Mouse (Mus musculus) limb, embryonic 11.5 days (tissue): Measurements from ENCODE around the gene Ypel1. TPM values are rescaled to one million over a fixed set of nuclear protein-coding genes. Genes with fewer than 3 reads are reported as not detected.

Experiments used
- ATAC-seq: fragments of 200-750 bp; cut with Nextera tagmentation; 2 replicates; pipeline ENCODE4 v1.8.0; 2017; ENCODE audit warnings: low read depth; ENCODE audit not compliant: insufficient number of reproducible peaks, low FRiP score, low TSS enrichment
- DNase-seq: peaks from one replicate; pipeline ENCODE4 v3.0.0-alpha.2; 2015; ENCODE audit warnings: low spot score
- H3K27ac ChIP-seq: fragments of 300-500 bp; sonication (generic); replicated peaks from 2 replicates; pipeline ENCODE4 v1.5.1; 2014; ENCODE audit warnings: low read depth, mild to moderate bottlenecking, low read length
- H3K27me3 ChIP-seq: fragments of 300-500 bp; sonication (generic); 2 replicates; pipeline ENCODE4 v1.6.1; 2014; ENCODE audit warnings: mild to moderate bottlenecking, low read length, mixed read lengths; ENCODE audit not compliant: control insufficient read depth, insufficient read depth
- H3K36me3 ChIP-seq: fragments of 300-500 bp; sonication (generic); 2 replicates; pipeline ENCODE4 v1.6.1; 2014; ENCODE audit warnings: mild to moderate bottlenecking, low read length, moderate library complexity, mixed read lengths; ENCODE audit not compliant: control insufficient read depth, insufficient read depth
- H3K4me1 ChIP-seq: fragments of 300-500 bp; sonication (generic); 2 replicates; pipeline ENCODE4 v1.6.1; 2014; ENCODE audit warnings: low read length, mixed read lengths; ENCODE audit not compliant: control insufficient read depth, insufficient read depth
- H3K4me2 ChIP-seq: fragments of 300-500 bp; sonication (generic); 2 replicates; pipeline ENCODE4 v1.6.1; 2014; ENCODE audit warnings: low read depth, mild to moderate bottlenecking, moderate library complexity; ENCODE audit not compliant: severe bottlenecking
- H3K4me3 ChIP-seq: fragments of 300-500 bp; sonication (generic); 2 replicates; pipeline ENCODE4 v1.5.1; 2014; ENCODE audit warnings: low read depth, low read length
- H3K9ac ChIP-seq: fragments of 300-500 bp; sonication (generic); 2 replicates; pipeline ENCODE4 v1.6.1; 2014; ENCODE audit warnings: mild to moderate bottlenecking, low read length
- H3K9me3 ChIP-seq: fragments of 300-500 bp; sonication (generic); 2 replicates; pipeline ENCODE4 v1.6.1; 2016; ENCODE audit warnings: low read length; ENCODE audit not compliant: control insufficient read depth
- WGBS: fragments of 180-500 bp; shearing (Covaris S2); extraction: QIAGEN DNeasy Blood & Tissue Kit; methylation state at CpG from one replicate; pipeline ENCODE4 v1.1.7; 2014; 5-methylcytosine and 5-hydroxymethylcytosine counted together
- polyA plus RNA-seq: library from polyadenylated mRNA; unstranded; fragments of >200 nt; fragmentation: Nextera tagmentation; extraction: Ambion mirVana; gene quantifications from 2 replicates; pipeline ENCODE4 v1.2.1, GENCODE M21; 2014

The Ypel1 gene
- polyA plus RNA-seq, result 99.5 and 109 TPM in 2 replicates

- peak within 1 kb of the TSS; percentile 60 for H3K27ac ChIP-seq
- H3K4me1 ChIP-seq, result peaks cover 4% of the 10 kb centered on the region; the same call in 1 of the 2 replicates
- peak; percentile 92 for ATAC-seq
- under 1% methylated on average over 74 of the region's 76 CpGs for WGBS
- no peaks in the 10 kb centered on the region; the same call in 1 of the 2 replicates for H3K9me3 ChIP-seq
- peaks cover 4% of the 10 kb centered on the region; the same call in 1 of the 2 replicates for H3K36me3 ChIP-seq
- H3K4me2 ChIP-seq, result peak within 1 kb of the TSS; percentile 60
- peak within 1 kb of the TSS; percentile 94 for H3K9ac ChIP-seq
- H3K27me3 ChIP-seq, result no peaks in the 10 kb centered on the region
- H3K4me3 ChIP-seq, result peak within 1 kb of the TSS; percentile 75
- DNase-seq, result peak; percentile 94
Measured at GRCm38 (mm10) chr16:17069511-17070443, at the start of gene Ypel1. Ypel1 (plus strand) TSS chr16:17069696.

DNA sequence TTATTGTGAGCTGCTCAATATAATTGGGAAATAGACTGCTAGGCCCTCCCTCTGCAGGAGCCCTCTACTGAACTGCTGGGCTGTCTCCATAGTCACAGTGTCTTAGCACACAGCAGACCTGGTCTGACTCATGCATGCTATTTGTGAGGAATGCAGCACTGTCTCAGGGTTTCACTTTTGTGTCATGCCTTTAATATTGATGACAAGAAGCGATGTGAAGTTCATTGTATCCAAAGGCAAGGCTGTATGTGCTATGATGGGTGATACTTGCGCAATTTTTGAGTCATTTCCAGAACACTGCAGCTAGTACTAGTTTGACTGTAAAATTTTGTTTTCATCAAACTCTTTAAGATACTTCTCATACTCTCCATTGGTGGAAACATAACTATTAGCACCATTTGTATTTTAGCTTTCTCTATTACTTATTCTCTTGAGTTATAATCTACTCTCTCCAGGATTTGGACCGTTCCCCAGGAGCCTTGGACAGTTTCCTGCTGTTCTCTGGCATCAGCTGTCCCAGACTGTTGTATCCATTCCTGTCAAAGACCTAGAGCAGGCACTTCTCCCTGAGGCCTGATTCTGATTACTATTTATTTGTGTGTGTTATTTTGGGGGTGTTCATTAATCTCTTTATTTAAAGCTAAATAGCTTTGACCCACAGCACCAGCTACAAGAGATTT lies 44.9 kb upstream of the Ypel1 start:
- Histone ChIP-seq H3K4me3 (no peak overlapping the region), H3K27me3 (no peaks in the 10 kb centered on the region), H3K9me3 (no peaks in the 10 kb centered on the region), H3K4me2 (no peak overlapping the region), H3K27ac (no peak overlapping the region), H3K4me1 (no peaks in the 10 kb centered on the region), H3K36me3 (peaks cover 17% of the 10 kb centered on the region), H3K9ac (no peak overlapping the region)
- no peak for DNase-seq
- ATAC-seq, result no peak
- 93% methylated on average over 3 of the region's 3 CpGs for WGBS

DNA sequence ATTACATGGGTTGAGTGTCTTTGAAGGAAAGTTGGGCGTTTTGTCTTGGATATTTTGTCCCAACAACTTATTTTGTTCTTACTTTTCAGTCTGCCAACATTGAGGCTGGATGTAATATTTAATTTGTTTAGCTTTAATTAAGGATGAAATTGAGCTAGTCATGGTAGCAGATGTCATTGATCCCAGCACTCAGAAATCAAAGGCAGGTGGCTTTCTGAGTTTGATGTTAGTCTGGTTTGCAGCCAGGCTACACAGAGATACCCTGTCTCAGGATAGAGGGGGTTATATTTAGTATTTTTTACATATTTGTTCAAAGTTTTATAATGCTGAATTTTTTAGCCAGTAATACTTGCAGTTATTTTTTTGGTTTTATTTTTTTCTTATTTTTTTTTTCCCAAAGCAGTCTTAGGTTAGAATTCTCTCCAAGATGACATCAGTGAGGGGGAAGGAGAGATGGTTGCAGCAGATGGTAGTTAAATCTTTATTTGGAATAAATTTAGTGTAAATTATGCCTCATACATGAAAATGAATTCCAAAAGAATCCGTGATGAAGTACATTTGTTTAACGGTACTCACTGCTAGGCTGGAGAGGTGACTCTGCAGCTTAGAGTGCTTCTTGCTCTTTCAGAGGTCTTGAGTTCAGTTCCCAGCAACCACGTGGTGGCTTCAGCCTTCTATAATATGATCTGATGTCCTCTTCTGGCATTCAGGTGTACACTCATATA lies 39.4 kb upstream of the Ypel1 start:
- DNase-seq, result no peak
- no peak for ATAC-seq
- Histone ChIP-seq H3K9ac (no peak overlapping the region), H3K4me2 (no peak overlapping the region), H3K27me3 (no peaks in the 10 kb centered on the region), H3K36me3 (no peaks in the 10 kb centered on the region; the same call in 1 of the 2 replicates), H3K4me1 (no peaks in the 10 kb centered on the region), H3K4me3 (no peak overlapping the region), H3K9me3 (no peaks in the 10 kb centered on the region), H3K27ac (no peak overlapping the region)
- 89% methylated on average over 4 of the region's 4 CpGs for WGBS

DNA sequence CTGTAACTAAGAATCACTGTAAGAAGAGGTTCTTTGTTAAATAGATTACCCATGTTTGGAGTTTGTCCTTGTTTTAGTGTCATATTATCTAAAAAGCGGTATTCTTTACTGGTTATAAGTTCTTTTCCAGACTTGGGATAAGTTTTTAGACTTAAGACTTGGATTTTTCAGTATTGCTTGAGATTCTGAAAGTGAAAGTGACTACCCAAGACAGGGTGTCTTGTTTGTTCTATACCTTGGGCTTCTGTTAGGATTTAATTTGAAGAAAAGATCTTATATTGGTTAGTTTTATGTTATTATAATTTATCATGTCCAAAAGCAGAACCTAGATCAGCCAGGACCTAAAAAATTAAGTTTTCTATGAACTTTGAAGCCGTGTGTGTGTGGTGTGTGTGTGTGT lies 35.7 kb upstream of the Ypel1 start:
- Histone ChIP-seq H3K9ac (no peak overlapping the region), H3K36me3 (peaks cover 5% of the 10 kb centered on the region; the same call in 1 of the 2 replicates), H3K4me2 (no peak overlapping the region), H3K27ac (no peak overlapping the region), H3K4me3 (no peak overlapping the region), H3K9me3 (no peaks in the 10 kb centered on the region), H3K4me1 (no peaks in the 10 kb centered on the region), H3K27me3 (no peaks in the 10 kb centered on the region)
- DNase-seq (no peak), ATAC-seq (no peak)
- WGBS, result 97% methylated on average over 2 of the region's 2 CpGs

GRCm38 (mm10) chr16:17040716-17041115 lies 28.8 kb upstream of the Ypel1 start:
- H3K36me3 ChIP-seq, result peaks cover 21% of the 10 kb centered on the region
- DNase-seq, result no peak
- ATAC-seq, result no peak
- H3K4me1 ChIP-seq, result no peaks in the 10 kb centered on the region
- no peaks in the 10 kb centered on the region for H3K27me3 ChIP-seq
- H3K9ac ChIP-seq, result no peak overlapping the region
- no peak overlapping the region for H3K4me3 ChIP-seq
- no peaks in the 10 kb centered on the region for H3K9me3 ChIP-seq
- H3K27ac ChIP-seq, result no peak overlapping the region
- H3K4me2 ChIP-seq, result no peak overlapping the region
- WGBS, result 95% methylated on average over 3 of the region's 3 CpGs

DNA sequence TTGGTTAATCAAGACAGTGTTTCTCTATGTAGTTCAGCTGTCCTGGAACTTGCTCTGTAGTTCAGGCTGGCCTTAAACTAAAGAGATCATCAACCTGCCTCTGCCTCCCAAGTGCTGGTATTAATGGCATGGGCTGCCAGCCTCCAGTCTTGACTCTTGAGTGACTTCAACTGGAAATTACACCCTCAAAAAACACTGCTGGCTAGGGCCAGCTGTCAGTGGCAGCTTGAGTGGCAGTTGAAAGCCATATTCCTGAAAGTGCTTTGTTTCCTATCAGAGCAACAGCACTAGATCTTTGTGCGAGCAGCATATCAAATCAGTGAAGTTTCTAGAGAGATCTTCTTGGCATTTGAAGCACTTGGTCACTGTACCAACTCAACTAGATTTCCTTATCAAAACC lies 28.1 kb upstream of the Ypel1 start:
- DNase-seq, result no peak
- Histone ChIP-seq H3K4me2 (no peak overlapping the region), H3K9me3 (no peaks in the 10 kb centered on the region), H3K27ac (no peak overlapping the region), H3K27me3 (no peaks in the 10 kb centered on the region), H3K4me3 (no peak overlapping the region), H3K36me3 (peaks cover 18% of the 10 kb centered on the region), H3K9ac (no peak overlapping the region), H3K4me1 (no peaks in the 10 kb centered on the region)
- WGBS, result 100% methylated on average over 1 of the region's 1 CpGs
- no peak for ATAC-seq

- Histone ChIP-seq H3K36me3 (peaks cover 18% of the 10 kb centered on the region), H3K27me3 (no peaks in the 10 kb centered on the region), H3K4me2 (no peak overlapping the region), H3K27ac (no peak overlapping the region), H3K9ac (no peak overlapping the region), H3K4me3 (no peak overlapping the region), H3K4me1 (no peaks in the 10 kb centered on the region), H3K9me3 (no peaks in the 10 kb centered on the region)
- no peak for DNase-seq
- WGBS, result 89% methylated on average over 3 of the region's 3 CpGs
- no peak for ATAC-seq
Measured at GRCm38 (mm10) chr16:17044320-17044719, 25.2 kb upstream of the Ypel1 start.

GRCm38 (mm10) chr16:17045287-17045686 lies 24.2 kb upstream of the Ypel1 start:
- DNase-seq (no peak), ATAC-seq (no peak)
- H3K4me2 ChIP-seq, result no peak overlapping the region
- no peaks in the 10 kb centered on the region for H3K27me3 ChIP-seq
- WGBS, result 86% methylated on average over 3 of the region's 3 CpGs
- no peak overlapping the region for H3K27ac ChIP-seq
- peaks cover 16% of the 10 kb centered on the region for H3K36me3 ChIP-seq
- H3K9me3 ChIP-seq, result no peaks in the 10 kb centered on the region
- H3K4me3 ChIP-seq, result no peak overlapping the region
- H3K9ac ChIP-seq, result no peak overlapping the region
- no peaks in the 10 kb centered on the region for H3K4me1 ChIP-seq
